Mouse (Mus musculus) thymus, postnatal 10 days (tissue): Measurements from ENCODE around the gene Mark2.
A peak's percentile ranks its signal among the peaks of the same experiment; 100 is the strongest.

ENCODE experiments used
- DNase-seq, 2 experiments: peaks; one replicate each; pipeline ENCODE4 v3.0.0; 2021; ENCODE audit warnings: low spot score in 2 of 2

Gene Mark2

DNA sequence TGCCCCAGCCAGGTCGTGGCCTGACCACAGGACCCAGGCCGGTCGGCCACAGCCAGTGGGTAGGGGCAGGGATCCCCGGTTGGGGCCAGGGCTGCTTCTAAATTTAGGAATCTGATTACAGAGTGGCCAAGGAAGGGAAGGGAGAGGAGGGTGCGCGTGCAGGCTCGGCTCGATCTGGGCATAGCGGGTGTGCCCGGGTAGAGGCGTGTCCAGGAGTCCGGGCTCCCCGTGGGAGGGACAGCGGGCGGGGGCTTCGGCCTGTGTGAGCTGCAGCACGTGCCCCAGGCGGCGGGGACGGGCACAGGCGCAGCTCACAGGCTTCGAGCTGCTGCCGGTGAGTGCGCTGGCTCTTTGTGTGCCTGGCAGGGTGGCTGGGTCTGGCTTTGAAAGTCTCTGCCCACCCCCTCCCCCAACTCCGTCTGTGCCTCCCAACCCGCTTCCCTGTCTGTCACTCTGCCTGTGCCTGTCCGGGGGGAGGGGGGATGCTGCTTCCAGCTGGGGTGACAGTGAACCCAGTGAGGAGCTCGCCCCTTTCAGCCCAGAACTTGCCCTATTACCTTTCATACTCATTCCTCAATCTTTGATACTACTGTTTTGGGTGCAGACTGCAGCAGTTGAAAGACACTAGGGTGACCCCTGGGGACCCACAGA is 74.4 kb downstream of the Mark2 start, which contains the start of gene Rcor2:
Gene Rcor2 (plus strand): TSS at position 235 of the 651 bp plus-strand sequence.
- DNase-seq = peak; percentile 45 to 51

DNA sequence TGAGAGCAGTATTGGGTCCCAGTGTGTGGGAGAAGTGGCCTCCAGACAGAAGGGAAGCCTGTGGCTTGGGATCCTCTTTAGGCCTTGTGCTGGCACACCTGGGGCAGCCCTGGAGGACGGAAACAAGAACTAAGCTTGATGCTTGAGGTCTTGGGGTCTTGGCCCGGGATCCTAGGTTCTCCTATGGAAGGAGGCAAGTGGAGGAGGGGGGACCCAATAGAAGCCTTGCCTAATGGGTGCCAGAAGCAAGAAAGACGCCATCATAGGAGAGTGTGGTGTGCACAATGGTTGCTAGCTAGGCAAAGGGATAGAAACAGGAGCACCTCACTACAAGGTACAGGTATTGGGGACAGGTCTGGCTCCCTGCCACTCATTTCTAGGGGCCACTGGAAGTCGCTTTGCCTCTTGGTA is 75.2 kb downstream of the Mark2 start:
- no peak for DNase-seq

DNA sequence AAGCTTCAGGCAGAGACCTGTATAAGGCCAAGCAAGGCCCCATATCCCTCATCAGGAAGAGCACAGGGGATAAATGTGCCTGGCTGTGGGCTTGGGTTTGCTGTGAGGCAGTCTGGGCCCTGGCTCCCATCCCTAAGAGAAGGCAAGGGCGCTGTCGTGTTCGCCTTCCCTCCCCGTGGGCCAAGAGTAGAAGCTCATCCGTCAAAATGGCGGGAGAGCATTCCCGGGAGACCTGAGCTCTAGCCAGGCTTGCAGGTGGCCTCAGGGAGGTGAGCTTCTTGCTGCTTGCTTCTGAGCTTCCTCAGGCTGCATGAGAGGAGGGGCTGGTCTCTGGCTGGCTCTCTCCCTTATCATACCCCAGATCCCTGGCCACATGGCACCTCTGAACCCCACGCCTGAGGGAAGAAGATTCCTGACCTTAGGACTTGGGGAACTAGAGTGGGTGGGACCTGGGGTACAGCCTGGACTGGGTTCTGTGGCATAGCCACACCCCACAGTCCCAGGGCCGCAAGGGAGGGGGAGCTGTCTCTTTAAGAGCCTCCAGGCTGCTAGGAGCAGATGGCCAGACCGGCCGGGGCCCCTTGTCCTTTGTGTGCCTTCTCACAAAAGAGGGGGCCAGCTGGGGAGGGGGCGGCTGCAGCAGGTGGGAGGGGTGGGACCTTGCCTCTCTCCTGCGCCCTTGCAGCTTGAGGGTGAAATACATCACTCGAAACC is 76.0 kb downstream of the Mark2 start:
- DNase-seq = no peak

GRCm38 (mm10) chr19:7264766-7265331 is 76.8 kb downstream of the Mark2 start:
- DNase-seq = no peak

- peak; percentile 71 to 92 for DNase-seq
Measured at GRCm38 (mm10) chr19:7264088-7264765, 77.4 kb downstream of the Mark2 start.

DNA sequence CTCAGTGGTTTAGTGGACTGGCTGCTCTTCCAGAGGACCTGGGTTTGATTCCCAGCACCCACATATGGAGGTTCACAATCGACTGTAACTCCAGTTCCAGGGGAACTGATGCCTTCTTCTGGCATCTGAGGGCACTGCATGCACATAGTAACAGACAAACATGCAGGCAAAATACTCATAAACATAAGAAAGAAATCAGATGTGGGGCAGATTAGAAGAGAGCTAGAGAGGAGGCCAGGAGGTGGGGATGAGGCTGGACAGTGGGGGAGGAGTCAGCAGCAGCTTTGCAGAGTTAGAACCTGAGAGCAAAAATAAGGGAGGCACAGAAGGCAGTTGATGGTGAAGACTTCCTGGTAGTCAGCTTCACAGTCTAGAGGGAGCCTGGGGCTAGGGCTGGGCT is 79.1 kb downstream of the Mark2 start:
- no peak for DNase-seq

- no peak for DNase-seq
Measured at GRCm38 (mm10) chr19:7261964-7262363, 79.7 kb downstream of the Mark2 start.

DNA sequence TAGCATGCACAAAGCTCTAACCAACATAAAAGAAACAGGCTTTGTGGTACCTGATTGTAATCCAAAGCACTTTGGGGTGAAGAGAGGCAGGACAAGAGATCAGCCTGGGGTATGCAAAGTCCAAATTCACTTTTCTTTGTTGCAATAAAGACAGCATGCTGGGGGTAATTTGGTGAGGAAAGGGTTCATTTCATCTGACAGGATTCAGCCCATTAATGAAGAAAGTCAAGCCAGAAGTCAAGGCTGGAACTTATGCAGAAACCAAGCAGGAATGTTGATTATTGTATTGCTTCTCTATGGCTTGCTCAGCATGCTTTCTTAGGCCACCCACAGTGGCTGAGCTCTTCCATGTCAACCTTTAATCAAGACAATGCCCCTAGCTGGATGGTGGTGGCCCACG is 80.2 kb downstream of the Mark2 start:
- no peak for DNase-seq

GRCm38 (mm10) chr19:7257881-7258280 is 83.8 kb downstream of the Mark2 start:
- no peak for DNase-seq

GRCm38 (mm10) chr19:7246021-7246420 is 95.6 kb downstream of the Mark2 start:
- no peak for DNase-seq

DNA sequence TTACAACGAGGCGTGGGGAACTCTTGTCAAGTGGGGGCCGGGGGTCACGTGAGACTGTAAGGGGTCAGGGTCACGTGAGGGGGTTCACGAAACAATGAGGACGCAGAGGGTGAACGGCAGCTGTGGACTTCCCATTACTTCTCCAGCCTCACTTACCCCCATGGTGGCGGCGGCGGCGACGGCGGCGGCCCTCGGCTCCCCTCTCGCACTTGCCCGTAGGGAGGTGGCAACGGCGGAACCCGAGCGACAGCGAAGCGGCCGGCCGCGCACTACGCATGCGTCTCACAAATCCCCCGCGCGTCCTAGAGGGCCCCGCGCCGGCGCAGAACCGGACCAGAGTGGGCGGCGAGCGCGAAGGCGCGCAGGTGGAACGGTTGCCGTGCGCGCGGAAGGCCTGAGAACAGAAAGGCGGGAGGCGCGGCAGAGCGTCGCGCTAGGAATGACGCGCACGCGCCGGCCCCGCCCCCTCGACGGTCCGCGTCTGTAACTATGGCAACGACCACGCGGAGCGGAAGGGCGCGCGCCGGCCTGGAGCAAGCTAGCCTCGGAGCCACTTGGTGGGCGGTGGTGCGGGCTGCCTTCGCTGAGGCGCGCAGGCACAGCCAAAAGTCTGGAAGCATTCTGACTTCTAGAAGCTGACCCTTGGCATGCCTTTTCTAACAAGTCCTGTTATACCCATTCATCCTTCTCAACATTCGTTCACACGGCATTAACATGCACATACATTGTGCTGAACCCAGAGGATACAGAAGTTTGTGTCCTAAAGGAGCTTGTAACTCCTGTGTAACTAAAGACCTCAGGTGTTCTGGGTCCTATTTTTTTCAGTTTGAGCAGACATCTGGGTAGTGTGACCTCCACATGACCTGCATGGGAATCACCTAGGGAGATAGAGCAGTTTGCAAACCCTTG is 100.6 kb downstream of the Mark2 start, which contains the start of gene Naa40:
Gene Naa40 (minus strand): TSS at position 402 of the 909 bp plus-strand sequence.
- DNase-seq = peak; percentile 90 to 96

GRCm38 (mm10) chr19:7240291-7240690 is 101.4 kb downstream of the Mark2 start:
- DNase-seq = peak in 1 of 2 experiments; percentile 22

DNA sequence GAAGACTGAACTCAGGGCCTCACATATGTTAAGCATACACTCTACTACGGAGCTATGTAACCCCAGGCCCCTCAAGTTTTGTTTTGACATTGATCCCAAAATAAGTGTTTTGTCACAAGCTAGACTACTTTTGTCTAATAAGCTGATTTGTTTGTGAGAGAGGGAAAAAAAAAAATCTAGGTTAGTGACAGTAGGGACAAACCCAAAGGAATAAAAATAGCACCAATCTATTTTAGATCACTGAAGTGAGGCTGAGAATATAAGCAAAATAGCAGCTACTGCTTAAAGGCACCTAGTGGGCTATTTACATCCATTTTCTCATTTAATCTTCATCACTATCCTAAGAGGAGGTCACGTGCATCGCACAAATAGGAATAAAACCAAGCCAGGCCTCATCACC is 102.1 kb downstream of the Mark2 start:
- DNase-seq = no peak

- no peak for DNase-seq
Measured at GRCm38 (mm10) chr19:7236742-7237141, 104.9 kb downstream of the Mark2 start.

GRCm38 (mm10) chr19:7236011-7236410 is 105.6 kb downstream of the Mark2 start:
- no peak for DNase-seq

DNA sequence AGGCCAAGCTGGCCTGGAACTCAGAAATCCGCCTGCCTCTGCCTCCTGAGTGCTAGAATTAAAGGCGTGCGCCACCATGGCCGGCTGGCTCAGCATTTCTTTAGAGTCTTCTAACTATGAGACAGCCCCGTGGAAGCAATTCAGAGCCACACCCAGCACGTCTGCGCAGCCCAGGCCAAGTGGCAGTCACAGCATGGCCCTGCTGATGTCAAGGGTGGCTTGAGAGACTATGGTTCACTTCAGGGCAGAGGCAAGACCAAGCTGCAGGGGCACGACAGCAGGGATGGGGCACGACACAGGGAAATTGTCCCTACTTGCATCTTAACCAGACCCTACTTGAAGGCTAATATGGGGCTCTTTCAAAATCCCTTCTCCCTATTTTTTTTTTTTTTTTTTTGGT is 106.2 kb downstream of the Mark2 start:
- no peak for DNase-seq

DNA sequence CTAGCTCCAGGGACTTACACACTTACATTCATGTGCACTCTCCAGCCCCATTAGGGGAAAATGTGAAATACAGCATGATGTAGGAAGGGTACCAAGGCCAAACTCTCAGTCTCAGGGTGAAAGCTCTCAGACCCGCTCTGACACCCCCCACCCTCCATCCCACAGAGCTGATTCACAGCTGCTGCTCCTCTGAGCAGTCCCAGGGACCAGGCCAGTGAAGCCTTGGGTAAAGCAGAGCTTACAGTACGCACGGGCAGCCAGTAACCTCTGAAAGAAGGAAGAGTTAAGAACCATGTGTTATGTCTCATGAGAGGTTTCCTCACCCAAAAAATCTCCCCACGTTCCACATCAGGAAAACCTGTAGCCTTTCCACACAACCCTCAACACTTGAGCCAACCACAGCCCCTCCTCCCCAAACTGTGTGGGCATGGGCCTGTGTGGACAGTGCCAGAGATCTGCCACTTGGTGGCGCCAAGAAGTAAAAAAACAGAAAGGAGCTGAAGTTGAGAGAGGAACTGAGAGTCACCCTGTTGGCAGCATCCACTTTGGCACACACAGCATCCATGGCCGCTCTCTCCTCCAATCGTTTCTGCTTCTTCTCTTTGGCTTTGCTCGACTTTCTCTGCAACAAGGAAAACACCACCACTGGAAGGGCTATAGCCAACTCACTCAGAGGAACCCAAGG is 107.0 kb downstream of the Mark2 start:
- peak; percentile 59 to 80 for DNase-seq

GRCm38 (mm10) chr19:7226511-7226914 is 115.1 kb downstream of the Mark2 start:
- no peak for DNase-seq
